Mouse (Mus musculus) cerebellum, adult 2 months (tissue): Measurements from ENCODE around the gene Oasl1. TPM values are rescaled to one million over a fixed set of nuclear protein-coding genes. Genes with fewer than 3 reads are reported as not detected.

ENCODE experiments used
- DNase-seq, 2 experiments: peaks; one replicate each; pipeline ENCODE4 v3.0.0; 2021
- H3K27ac ChIP-seq: fragments of 200-500 bp; 2 replicates; pipeline ENCODE4 v1.5.1; 2012; ENCODE audit warnings: low read length, control low read depth, inconsistent platforms; ENCODE audit not compliant: insufficient read depth
- H3K27me3 ChIP-seq: fragments of 200-500 bp; 2 replicates; pipeline ENCODE4 v1.6.1; 2012; ENCODE audit warnings: inconsistent platforms, mild to moderate bottlenecking, low read length, moderate library complexity; ENCODE audit not compliant: control insufficient read depth, insufficient read depth
- H3K4me1 ChIP-seq: fragments of 200-500 bp; 2 replicates; pipeline ENCODE4 v1.6.1; 2011; ENCODE audit warnings: low read length; ENCODE audit not compliant: control insufficient read depth, insufficient read depth
- H3K4me3 ChIP-seq: fragments of 200-500 bp; replicated peaks from 2 replicates; pipeline ENCODE3; 2011; ENCODE audit warnings: mild to moderate bottlenecking, low read depth, low read length, control low read depth; ENCODE audit not compliant: insufficient read depth
- CTCF ChIP-seq: fragments of 200-500 bp; IDR thresholded peaks from 2 replicates; pipeline ENCODE4 v1.5.1; 2011; ENCODE audit warnings: low read depth, mild to moderate bottlenecking, control low read depth, low read length, moderate library complexity, borderline replicate concordance; ENCODE audit not compliant: insufficient read depth
- POLR2A ChIP-seq: fragments of 200-500 bp; IDR thresholded peaks from 2 replicates; pipeline ENCODE4 v1.6.1; 2011; ENCODE audit warnings: low read length, control low read depth, borderline replicate concordance; ENCODE audit not compliant: insufficient read depth
- WGBS: fragments of 180-500 bp; shearing (Covaris S2); methylation state at CpG from one replicate; pipeline ENCODE4 v1.1.7; 2018; 5-methylcytosine and 5-hydroxymethylcytosine counted together
- polyA plus RNA-seq: library from polyadenylated mRNA; depleted of rRNA; stranded (reverse); fragments of >200 nt; gene quantifications from 2 replicates; pipeline ENCODE4 v1.2.3, GENCODE M21; 2012

The Oasl1 gene
- polyA plus RNA-seq, 1 experiment, result 0.46 TPM

- peak; percentile 69 to 74 for DNase-seq
- Histone ChIP-seq H3K4me1 (peaks cover 25% of the 10 kb centered on the region), H3K27me3 (no peaks in the 10 kb centered on the region), H3K27ac (0 out of 2 replicates have a peak overlapping the region, but pooled peaks have one; percentile 43), H3K4me3 (no peak overlapping the region)
- 14% methylated on average over 6 of the region's 6 CpGs for WGBS
- TF ChIP-seq CTCF (no peak), POLR2A (no peak)
Measured at GRCm38 (mm10) chr5:114948891-114949290, 25.9 kb downstream of the Oasl1 start.

- TF ChIP-seq CTCF (no peak), POLR2A (no peak)
- DNase-seq, result peak; percentile 64 to 76
Measured at GRCm38 (mm10) chr5:114949316-114949715, 26.3 kb downstream of the Oasl1 start.

GRCm38 (mm10) chr5:114949812-114950211, 26.8 kb downstream of the Oasl1 start:
- WGBS, result 33% methylated on average over 9 of the region's 9 CpGs
- Histone ChIP-seq H3K27ac (no peak overlapping the region), H3K4me3 (no peak overlapping the region), H3K27me3 (no peaks in the 10 kb centered on the region), H3K4me1 (peaks cover 25% of the 10 kb centered on the region)
- no peak for DNase-seq
- TF ChIP-seq CTCF, result no peak
- no peak for TF ChIP-seq POLR2A

More at GRCm38 (mm10) chr5:114949316-114949715, 26.3 kb downstream of the Oasl1 start:
- no peaks in the 10 kb centered on the region for H3K27me3 ChIP-seq
- H3K4me3 ChIP-seq, result no peak overlapping the region
- H3K4me1 ChIP-seq, result peaks cover 25% of the 10 kb centered on the region
- WGBS, result 10% methylated on average over 5 of the region's 5 CpGs
- H3K27ac ChIP-seq, result 0 out of 2 replicates have a peak overlapping the region, but pooled peaks have one; percentile 43

GRCm38 (mm10) chr5:114950669-114951068, 27.6 kb downstream of the Oasl1 start:
- H3K27me3 ChIP-seq, result no peaks in the 10 kb centered on the region
- peaks cover 25% of the 10 kb centered on the region for H3K4me1 ChIP-seq
- no peak overlapping the region for H3K27ac ChIP-seq
- TF ChIP-seq CTCF (no peak), POLR2A (no peak)
- 68% methylated on average over 12 of the region's 12 CpGs for WGBS
- H3K4me3 ChIP-seq, result no peak overlapping the region
- no peak for DNase-seq

GRCm38 (mm10) chr5:114951279-114951880, 28.3 kb downstream of the Oasl1 start:
- H3K4me3 ChIP-seq, result no peak overlapping the region
- no peak overlapping the region for H3K27ac ChIP-seq
- H3K4me1 ChIP-seq, result peaks cover 25% of the 10 kb centered on the region
- TF ChIP-seq CTCF (no peak), POLR2A (no peak)
- H3K27me3 ChIP-seq, result no peaks in the 10 kb centered on the region
- 43% methylated on average over 21 of the region's 21 CpGs for WGBS
- DNase-seq, result no peak

GRCm38 (mm10) chr5:114953326-114953725, 30.3 kb downstream of the Oasl1 start:
- Histone ChIP-seq H3K4me1 (peaks cover 23% of the 10 kb centered on the region), H3K27me3 (no peaks in the 10 kb centered on the region), H3K27ac (no peak overlapping the region), H3K4me3 (no peak overlapping the region)
- TF ChIP-seq POLR2A (no peak), CTCF (no peak)
- DNase-seq, result no peak
- 85% methylated on average over 14 of the region's 14 CpGs for WGBS

GRCm38 (mm10) chr5:114958069-114958468, 35.0 kb downstream of the Oasl1 start:
- no peaks in the 10 kb centered on the region for H3K4me1 ChIP-seq
- no peaks in the 10 kb centered on the region for H3K27me3 ChIP-seq
- 85% methylated on average over 5 of the region's 5 CpGs for whole genome bisulfite sequencing
- H3K4me3 ChIP-seq, result no peak overlapping the region
- H3K27ac ChIP-seq, result no peak overlapping the region
- TF ChIP-seq POLR2A (no peak), CTCF (no peak)
- DNase-seq, result no peak
